Mouse (Mus musculus): ENCODE results near the gene Zcchc8.

- TF ChIP-seq CTCF (IDR thresholded peaks at IDR 0.05; ENCODE audit: extremely low read depth, insufficient read length, insufficient replicate concordance, low read depth, low read length) (no peak), POLR2A (IDR thresholded peaks at IDR 0.05; ENCODE audit: low read depth, low read length) (no peak)
These were observed 11.3 kb downstream of the Zcchc8 start for GRCm38 (mm10) chr5:123709571-123709970.
